Mouse (Mus musculus): ENCODE data around the gene AC134908.4. TPM values are rescaled to one million over a fixed set of nuclear protein-coding genes. Genes with fewer than 3 reads are reported as not detected.
"Not testable (repeated sequence)": the region's sequence is repeated elsewhere in the genome, so short reads cannot be mapped to it uniquely, and the experiment has no call there.

AC134908.4 gene
- polyA plus RNA-seq, 1 experiment = 0.23 TPM

DNA sequence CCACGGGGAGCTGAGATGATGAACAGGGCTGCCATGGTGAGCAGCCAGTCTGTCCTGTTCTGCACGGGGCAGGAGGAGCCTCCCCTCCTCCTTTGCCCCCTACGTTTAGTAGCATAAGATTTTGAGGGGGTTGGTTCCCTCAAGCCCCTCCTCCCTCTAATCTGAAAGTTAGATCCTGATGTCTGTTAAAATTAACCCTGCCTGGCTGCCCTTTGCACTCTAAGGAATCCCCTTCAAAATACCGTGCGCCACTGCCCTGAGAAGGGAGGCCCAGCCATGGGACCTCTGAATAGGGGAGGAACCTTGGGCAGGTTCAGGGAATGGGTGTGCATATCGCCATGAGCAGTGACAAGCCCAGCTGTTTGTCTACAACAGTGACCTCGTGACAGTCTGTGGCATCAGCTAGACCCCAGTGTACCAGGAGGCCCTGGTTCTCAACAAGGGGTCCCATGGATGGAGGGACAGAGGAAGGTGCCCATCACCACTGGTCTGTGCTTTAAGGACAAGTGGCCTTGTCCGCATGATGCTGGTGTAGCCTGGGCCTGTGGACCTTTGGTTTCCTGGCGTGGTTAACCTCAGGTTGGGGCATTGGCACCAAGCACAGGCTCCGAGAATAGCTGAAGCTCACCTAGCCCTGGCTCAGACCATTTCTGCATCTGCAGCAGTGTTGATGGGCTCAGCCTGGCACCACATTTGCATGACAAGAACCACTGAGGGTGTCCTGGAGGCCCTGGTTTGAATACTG lies 20.0 kb downstream of the AC134908.4 start:
- DNase-seq (ENCODE audit: low read depth) = no peak

DNA sequence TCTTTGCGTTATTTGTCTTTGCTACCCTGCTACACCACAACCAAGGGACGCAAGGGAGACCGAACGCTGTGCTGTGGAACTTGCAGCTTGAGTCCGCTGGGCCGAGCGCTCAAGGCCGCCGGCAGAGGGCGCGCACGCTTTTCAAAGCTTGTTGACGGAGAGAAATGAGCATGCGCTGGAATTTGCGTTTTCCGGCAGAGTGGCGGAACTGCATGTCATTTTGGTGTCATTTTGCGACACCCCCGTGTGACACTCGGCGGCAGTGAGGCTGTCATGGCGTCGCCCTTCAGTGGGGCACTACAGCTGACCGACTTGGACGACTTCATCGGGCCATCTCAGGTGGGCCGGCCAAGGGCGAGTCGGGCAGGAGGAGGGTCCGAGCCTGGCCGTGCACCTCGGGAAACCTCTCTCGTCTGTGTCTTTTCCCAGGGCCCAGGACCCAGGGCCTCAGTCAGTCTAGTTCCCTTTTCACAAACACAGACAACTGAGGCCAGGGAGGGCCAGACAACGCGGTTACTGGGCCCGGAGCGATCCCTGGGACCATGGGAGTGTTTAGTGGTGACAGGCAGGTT lies 21.8 kb downstream of the AC134908.4 start, which contains the start of gene Narfl:
Gene Narfl (plus strand): TSS at position 228 of the 572 bp plus-strand sequence.
- peak; percentile 72 for DNase-seq (ENCODE audit: low read depth)

DNA sequence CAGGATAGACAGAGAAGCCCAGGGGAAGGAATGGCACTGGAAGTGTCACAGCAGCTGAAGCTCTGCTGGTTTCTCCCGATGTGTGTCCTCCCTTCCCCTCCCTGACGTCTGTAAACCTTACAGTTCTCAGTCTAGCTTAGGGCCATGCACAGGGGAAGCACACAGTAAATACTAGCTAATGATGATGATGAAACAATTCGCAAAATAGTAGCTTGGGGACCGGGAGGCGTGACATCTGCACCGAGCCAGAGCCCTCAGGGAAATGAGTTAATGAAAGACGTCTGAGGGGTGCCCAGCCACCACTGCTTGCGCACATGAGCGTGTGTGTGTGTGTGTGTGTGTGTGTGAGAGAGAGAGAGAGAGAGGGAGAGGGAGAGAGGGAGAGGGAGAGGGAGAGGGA lies 26.1 kb downstream of the AC134908.4 start:
- no peak for DNase-seq (ENCODE audit: low read depth)

DNA sequence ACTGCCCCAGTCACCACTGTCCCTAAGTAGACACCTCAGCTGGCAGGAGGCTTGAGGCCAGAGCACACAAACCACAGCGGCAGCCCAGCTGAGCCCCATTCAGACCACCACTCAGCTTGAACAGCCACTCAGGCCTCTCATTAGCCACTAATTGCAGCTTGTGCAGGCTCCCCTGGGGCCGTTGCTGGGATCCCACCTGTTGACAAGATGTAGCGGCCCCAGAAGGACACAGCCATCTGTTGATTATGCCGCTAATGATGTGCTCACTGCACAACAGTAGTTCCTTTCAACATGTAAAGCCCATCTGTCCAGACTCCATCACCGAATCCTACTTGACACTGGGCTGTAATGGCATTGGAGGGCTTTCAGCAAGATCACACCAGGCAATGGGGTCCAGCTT lies 29.6 kb downstream of the AC134908.4 start:
- no peak for DNase-seq (ENCODE audit: low read depth)

DNA sequence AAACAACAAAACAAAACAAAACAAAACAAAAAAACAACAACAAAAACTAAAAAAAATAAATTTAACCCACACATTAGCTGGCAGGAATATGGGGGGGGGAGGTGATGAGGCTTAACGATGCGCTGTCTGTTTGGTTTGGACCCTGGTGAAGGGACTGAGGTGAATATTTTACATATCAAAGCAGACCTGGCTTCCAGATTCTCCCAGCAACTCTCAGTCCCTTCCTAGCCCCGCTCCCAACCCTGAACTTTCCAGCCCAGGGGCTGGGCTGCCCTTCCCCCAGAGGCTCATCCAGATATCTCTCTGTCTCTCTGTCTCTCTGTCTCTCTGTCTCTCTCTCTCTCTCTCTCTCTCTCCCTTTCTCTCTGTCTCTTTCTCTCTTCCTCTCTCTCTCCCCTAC lies 32.9 kb downstream of the AC134908.4 start:
- DNase-seq (ENCODE audit: low read depth) = no peak

DNA sequence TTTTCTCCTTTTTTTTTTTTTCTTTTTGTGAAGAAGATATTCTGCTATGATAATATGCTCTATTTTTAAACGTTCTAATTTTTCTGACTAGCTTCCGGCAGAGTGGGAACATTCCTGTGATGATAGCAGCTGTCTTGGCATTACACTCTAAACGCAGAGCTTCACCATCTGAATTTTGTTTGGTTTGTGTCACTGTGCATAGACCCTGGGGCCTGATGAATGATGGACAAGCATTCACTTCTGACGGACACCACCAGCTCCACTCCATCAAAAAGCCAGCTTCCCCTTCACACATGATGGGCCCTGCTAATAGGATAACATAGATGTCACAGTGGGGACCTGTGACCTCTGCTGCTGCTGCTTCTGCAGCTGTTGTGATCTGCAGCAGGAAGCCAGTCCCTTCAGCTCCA lies 33.9 kb downstream of the AC134908.4 start:
- DNase-seq (ENCODE audit: low read depth) = no peak

DNA sequence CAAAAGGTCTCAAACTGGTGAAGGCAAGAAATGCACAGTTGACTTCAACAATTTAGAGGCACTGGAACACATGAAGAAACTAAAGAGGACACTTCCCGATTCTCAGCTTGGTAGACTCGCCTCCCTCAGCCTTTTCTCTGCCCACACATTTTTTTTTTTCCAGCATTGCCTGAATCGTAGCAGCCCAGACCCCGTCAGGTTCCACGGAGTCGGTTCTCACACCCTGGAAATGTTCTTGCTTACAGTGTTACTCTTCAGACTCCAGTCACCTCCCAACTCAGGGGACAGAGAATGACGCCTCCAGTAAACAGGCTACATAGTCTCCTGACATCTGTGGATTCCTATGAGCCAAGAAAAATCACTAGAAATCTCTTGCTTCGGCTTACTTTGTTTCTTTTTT lies 35.3 kb downstream of the AC134908.4 start:
- DNase-seq (ENCODE audit: low read depth) = no peak

DNA sequence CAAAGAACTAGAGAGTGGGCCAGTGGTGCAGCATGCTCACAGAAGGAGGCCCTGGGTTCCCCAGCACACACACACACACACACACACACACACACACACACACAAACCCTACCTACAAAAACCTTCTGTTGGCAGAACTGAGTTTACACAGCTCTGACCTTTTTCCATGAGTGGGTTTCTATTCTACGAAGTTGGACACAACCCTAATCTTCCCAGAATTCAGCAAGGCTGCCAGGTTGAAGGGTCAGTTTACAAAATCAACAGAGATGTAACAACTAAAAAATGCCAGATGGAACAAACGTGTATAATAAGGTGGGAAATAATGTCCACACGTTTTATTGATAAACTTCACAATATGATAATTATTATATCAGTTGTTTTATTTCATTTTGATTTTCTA lies 37.8 kb downstream of the AC134908.4 start:
- DNase-seq (ENCODE audit: low read depth) = no peak

DNA sequence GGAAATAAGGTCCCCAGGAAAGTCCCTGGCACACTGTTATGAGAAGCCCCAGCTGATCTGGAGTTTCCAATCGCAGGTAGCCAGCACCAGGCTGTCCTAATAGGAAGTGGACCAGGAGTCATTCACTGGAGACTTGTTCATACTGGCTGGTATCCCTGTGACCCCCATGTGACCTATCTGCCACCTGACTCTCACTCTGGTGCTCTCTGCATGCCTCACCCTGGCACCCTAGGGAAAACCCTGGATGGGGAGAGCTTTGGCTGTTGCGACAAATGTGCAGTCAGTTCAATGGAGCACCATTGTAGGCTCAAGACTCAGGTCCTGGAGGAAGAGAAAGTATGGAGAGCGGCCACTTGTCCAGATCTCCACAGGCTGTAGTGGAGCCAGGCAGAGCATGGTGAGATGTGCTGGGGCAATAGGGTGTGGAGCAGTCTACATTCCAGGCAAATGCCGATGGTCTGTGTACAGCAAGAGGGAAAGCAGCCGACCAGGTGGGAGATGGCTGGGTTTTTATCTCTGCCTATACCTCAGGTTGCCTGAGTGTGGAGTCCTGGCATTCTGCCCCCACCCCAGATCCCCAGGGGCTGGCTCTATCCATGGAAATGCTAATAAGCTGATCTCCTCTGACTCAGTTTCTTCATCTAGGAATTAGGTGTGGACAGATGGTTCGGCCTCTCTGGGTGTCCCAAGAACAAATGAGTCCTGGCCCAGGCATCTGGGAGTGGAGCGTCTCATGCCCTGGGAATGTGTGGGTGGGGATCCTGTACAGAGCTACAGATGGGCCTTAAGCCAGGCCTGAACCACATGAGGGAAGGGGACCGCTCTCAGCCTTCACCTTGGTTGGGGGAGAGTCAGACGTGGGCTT lies 38.8 kb downstream of the AC134908.4 start:
- DNase-seq (ENCODE audit: low read depth) = no peak

DNA sequence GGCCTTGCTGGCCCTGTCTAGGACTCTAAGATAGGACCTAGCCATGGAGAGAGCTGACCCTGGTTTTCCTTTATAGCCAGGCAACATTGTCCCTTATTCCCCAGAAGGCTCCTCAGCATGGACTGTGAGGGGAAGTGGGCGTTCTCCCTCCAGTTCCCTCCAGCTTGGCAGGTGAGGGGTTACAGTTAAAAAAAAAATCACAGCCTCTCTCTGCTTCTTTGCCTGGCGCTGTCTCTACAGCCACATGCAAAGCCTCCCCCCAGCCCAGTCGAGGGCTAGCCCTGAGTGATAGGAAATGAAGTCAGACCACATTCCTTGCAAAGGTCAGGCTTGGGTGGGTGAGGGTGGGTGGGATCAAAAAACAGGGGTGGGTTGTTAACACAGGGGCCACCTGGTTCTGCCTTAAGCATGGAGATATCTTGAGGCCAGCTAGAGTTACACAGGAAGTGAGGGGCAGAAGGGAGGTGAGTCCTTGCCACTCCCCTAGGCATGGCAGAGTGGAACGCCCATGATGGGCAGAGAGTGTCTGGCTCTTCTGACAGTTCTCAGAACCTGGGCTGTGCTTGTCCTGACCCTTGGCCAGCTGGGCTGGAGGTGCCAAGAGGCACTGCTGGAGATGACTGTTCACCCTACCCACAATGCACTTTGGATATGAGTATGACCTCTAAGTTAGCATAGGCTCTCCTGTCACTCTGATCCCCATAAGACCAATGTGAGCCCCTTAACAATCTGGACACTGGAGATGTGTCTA lies 39.7 kb downstream of the AC134908.4 start:
- DNase-seq (ENCODE audit: low read depth) = no peak

DNA sequence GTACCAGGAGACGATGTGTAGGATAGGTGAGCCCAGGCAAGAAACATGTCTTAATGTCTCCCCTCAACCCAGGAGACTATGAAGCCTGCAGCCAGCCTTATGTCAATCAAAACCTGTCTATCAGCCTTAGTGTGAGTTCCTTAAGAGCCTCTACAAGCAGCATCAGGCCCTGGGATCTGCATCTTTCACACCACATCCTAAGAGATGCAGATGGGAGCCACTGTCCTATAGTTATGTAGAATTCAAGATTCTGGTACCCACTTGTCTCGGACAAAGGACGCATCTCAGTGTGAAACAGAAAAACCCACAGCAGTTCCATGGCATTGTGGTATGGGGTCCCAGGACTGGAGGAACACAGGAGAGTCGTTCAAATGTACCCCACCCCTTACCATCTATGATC lies 40.4 kb downstream of the AC134908.4 start:
- DNase-seq (ENCODE audit: low read depth) = no peak

DNA sequence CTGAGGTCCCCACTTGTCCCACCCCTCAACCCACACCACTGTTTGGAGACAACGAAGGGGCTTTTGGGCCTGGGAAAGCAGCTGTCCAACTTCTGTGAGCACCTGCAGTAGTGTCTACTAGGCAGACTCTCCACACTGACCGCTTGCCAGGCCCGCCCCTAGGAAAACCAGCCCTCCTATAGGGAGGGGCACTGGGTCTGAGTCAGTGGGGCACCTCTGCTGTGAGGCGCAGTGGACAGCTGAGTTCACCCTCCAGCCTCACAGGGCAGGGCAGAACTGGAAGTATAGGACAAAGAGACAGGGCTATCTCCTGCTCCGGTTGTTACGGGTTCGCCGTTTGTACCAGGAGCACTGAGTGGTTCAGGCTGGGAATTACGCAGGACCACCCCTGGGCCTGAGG lies 41.2 kb downstream of the AC134908.4 start, which contains the start of gene Msln:
Gene Msln (minus strand): TSS at position 138 of the 400 bp plus-strand sequence.
- no peak for DNase-seq (ENCODE audit: low read depth)

DNA sequence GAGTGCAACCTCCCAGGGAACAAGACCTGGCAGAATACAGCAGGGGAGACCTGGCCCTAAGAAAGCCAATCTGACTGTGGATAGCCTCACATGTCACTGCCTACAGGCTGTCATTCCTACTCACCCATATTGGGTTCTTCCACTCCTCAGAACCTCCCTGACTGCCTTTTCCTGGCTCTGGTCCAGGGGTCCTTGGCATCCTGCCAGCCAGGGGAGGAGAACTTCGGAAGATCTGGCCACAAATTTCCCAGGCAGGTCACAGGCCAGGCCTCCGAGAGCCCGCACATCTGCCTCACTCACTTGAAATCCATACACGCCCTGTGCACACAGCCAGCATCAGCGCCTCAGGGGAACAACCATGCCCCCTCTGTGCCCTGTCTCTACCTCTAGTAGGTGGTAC lies 44.0 kb downstream of the AC134908.4 start:
- DNase-seq (ENCODE audit: low read depth) = no peak

DNA sequence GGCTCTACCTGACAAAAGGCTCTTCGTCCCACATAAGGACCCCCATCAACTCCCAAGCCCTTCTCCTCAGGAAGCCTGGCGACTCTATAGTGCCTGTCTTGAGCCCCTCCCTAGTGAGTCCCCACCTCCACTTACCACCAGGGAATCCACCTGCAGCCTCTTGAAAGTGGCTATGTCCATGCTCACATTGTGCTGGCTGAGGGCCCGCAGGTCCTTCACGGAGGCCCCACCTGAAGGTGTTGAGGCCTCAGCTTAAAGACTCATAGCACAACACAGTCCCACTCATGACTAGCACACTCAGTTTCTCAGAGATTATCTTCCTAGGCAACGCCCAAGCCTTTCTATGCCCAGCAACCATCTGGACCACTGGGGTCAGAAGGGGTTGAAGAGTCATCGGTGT lies 46.1 kb downstream of the AC134908.4 start:
- DNase-seq (ENCODE audit: low read depth) = no peak

DNA sequence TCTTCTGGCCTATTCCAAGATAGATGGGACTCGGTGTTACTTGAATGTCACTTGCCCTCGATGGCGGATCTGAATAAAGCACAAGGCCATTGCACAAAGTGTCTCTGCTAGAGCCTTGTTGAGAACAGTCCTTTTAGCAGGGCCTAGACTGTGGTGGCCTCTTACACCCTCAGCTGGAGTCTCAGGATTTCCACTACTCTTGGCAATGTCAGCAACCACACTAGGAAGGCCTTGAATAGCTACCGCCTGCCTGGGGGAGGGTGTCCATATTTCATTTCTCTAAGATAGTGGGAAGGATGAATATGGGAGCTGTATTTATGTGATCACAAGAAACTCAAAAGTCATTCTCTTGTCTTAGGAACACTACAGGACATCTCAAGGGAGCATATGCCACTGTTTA lies 47.2 kb downstream of the AC134908.4 start:
- DNase-seq (ENCODE audit: low read depth) = no peak

DNA sequence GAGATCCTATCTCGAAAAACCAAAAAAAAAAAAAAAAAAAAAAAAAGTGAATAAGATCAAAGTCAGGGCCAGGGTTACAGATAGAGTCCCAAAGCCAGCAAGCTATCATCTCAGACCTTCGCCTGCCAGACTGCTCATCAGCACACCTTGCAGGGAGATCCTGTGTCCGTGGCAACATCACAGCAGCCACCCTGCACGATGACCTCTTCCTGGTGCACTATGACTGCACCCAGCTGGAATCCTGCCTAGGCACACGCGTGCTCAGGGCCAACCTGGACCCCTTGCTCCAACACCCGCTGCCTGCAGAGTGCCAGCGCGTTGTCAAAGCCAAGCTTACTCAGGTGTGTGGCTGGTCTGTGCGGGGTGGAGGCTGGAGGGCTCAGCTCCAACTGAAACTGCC lies 51.1 kb downstream of the AC134908.4 start:
- no peak for DNase-seq (ENCODE audit: low read depth)

DNA sequence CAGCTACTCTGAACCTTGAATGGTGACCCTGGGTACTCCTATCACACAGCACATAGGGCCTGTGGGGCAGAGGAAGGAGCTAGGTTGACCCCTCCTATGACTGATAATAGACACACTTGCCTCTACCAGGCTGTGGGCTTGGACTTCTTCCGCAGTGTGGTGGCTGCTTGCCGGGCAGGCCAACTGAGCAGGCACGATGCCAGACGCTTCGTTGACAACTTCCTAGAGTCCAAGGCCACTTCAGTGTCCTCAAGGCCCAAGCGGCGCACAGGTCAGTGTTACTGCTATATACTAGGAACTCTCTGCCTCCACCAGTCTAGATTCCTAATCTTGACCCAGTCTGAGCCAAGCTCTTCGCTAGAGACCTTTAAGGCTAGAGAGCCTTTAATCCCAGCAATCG lies 51.6 kb downstream of the AC134908.4 start:
- no peak for DNase-seq (ENCODE audit: low read depth)

DNA sequence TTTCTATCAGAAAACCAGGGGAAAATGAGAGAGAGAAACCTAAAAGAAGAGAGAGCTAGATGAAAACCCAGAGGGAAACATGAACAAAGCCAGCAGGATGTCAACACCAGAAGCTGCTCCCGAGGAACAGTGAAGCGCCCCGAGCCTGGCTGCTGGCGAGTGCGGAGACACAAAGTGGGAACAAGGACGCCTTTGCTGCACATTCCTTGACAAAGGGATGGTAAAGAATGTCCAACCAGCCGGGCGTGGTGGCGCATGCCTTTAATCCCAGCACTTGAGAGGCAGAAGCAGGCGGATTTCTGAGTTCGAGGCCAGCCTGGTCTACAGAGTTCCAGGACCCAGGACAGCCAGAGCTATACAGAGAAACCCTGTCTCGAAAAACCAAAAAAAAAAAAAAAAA lies 54.0 kb downstream of the AC134908.4 start:
- not testable (repeated sequence) for DNase-seq (ENCODE audit: low read depth)

Data from gonadal fat pad, adult 2 months (tissue).